Mouse (Mus musculus): ENCODE results near the gene Slc38a2. TPM values are rescaled to one million over a fixed set of nuclear protein-coding genes. Genes with fewer than 3 reads are reported as not detected.

Slc38a2 gene
- polyA plus RNA-seq, 1 experiment from 2014 or later: 217 TPM

DNA sequence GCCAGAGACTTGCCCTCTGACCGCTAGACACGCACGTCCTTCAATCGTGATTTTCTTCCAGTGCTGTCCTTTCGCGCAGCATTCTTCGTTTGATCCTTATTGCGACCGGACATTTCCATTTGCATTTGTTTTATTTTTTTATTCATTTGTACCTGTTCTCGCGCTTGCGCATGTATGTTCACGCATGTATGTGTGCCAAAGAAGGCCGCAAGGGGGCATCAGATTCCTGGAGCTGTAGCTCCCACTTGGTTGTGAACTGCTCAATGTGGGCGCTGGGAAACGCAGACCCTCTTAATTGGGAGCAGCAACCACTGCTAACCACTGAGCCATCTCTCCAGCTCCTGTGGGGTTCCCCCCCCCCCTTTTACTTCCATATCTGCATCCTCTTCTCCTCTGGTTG, 46.5 kb downstream of the Slc38a2 start:
- ATAC-seq (ENCODE audit: insufficient read depth, low FRiP score, low TSS enrichment): no peak
- no peak overlapping the region for H3K4me3 ChIP-seq (ENCODE audit: low read depth, low read length)
- no peak overlapping the region for H3K4me2 ChIP-seq (ENCODE audit: low read depth)
- H3K4me1 ChIP-seq (ENCODE audit: control insufficient read depth, insufficient read depth, low read length): no peaks in the 10 kb centered on the region
- DNase-seq (ENCODE audit: low spot score): no peak
- no peaks in the 10 kb centered on the region for H3K9me3 ChIP-seq (ENCODE audit: control insufficient read depth, low read length)
- no peaks in the 10 kb centered on the region for H3K36me3 ChIP-seq (ENCODE audit: control insufficient read depth, insufficient read depth, low read length)
- H3K9ac ChIP-seq (ENCODE audit: low read length): no peak overlapping the region
- WGBS: 96% methylated on average over 16 of the region's 16 CpGs
- H3K27ac ChIP-seq (ENCODE audit: low read depth, low read length): no peak overlapping the region
- H3K27me3 ChIP-seq (ENCODE audit: control insufficient read depth, insufficient read depth, low read length): no peaks in the 10 kb centered on the region

DNA sequence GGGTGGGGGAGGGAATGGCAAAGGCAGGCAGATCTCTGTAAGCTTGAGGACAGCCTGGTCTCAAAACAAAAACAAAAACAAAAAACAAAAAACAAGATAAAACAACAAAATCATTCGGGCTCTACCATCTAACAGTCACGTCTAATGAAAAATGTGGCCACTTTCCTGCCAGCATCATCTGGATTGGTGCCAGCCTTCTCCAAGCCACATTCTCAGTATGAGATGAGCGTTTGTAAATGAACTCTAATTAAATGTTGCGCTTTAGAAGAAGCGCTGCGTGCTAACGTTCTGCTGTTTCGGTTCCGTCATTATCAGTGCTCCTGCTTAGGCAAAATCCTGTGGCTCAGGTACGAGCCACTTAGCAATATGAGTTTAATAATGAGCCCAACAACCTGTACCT, 47.0 kb downstream of the Slc38a2 start:
- DNase-seq (ENCODE audit: low spot score) (no peak), ATAC-seq (ENCODE audit: insufficient read depth, low FRiP score, low TSS enrichment) (no peak)
- H3K9me3 ChIP-seq (ENCODE audit: control insufficient read depth, low read length): no peaks in the 10 kb centered on the region
- H3K36me3 ChIP-seq (ENCODE audit: control insufficient read depth, insufficient read depth, low read length): no peaks in the 10 kb centered on the region
- no peak overlapping the region for H3K27ac ChIP-seq (ENCODE audit: low read depth, low read length)
- no peaks in the 10 kb centered on the region for H3K4me1 ChIP-seq (ENCODE audit: control insufficient read depth, insufficient read depth, low read length)
- no peak overlapping the region for H3K4me2 ChIP-seq (ENCODE audit: low read depth)
- no peak overlapping the region for H3K9ac ChIP-seq (ENCODE audit: low read length)
- no peaks in the 10 kb centered on the region for H3K27me3 ChIP-seq (ENCODE audit: control insufficient read depth, insufficient read depth, low read length)
- WGBS: 93% methylated on average over 10 of the region's 10 CpGs
- H3K4me3 ChIP-seq (ENCODE audit: low read depth, low read length): no peak overlapping the region

DNA sequence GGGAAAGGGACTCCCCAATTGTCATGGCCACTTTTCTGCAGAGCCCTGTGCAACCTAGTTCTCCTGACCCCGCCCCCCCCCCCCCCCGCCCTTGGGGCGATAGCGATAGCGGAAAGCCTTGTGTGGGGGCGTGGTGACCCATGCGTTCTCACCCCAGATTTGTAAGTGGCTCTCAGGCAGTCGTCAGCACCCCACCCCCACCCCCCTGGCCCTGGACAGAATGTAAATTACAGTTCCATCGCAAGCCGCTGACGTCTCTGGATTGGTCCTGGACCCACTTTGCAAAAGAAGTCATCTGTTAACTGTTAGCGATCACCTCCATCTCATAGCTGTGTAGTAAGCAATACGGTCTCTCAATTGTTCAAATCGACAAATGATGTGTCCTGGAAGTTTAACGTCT, 52.2 kb downstream of the Slc38a2 start:
- Histone ChIP-seq H3K4me3 (ENCODE audit: low read depth, low read length) (no peak overlapping the region), H3K4me1 (ENCODE audit: control insufficient read depth, insufficient read depth, low read length) (no peaks in the 10 kb centered on the region), H3K9ac (ENCODE audit: low read length) (no peak overlapping the region), H3K27ac (ENCODE audit: low read depth, low read length) (no peak overlapping the region), H3K4me2 (ENCODE audit: low read depth) (no peak overlapping the region), H3K9me3 (ENCODE audit: control insufficient read depth, low read length) (no peaks in the 10 kb centered on the region), H3K36me3 (ENCODE audit: control insufficient read depth, insufficient read depth, low read length) (no peaks in the 10 kb centered on the region), H3K27me3 (ENCODE audit: control insufficient read depth, insufficient read depth, low read length) (no peaks in the 10 kb centered on the region)
- no peak for DNase-seq (ENCODE audit: low spot score)
- WGBS: 37% methylated on average over 12 of the region's 15 CpGs
- no peak for ATAC-seq (ENCODE audit: insufficient read depth, low FRiP score, low TSS enrichment)

DNA sequence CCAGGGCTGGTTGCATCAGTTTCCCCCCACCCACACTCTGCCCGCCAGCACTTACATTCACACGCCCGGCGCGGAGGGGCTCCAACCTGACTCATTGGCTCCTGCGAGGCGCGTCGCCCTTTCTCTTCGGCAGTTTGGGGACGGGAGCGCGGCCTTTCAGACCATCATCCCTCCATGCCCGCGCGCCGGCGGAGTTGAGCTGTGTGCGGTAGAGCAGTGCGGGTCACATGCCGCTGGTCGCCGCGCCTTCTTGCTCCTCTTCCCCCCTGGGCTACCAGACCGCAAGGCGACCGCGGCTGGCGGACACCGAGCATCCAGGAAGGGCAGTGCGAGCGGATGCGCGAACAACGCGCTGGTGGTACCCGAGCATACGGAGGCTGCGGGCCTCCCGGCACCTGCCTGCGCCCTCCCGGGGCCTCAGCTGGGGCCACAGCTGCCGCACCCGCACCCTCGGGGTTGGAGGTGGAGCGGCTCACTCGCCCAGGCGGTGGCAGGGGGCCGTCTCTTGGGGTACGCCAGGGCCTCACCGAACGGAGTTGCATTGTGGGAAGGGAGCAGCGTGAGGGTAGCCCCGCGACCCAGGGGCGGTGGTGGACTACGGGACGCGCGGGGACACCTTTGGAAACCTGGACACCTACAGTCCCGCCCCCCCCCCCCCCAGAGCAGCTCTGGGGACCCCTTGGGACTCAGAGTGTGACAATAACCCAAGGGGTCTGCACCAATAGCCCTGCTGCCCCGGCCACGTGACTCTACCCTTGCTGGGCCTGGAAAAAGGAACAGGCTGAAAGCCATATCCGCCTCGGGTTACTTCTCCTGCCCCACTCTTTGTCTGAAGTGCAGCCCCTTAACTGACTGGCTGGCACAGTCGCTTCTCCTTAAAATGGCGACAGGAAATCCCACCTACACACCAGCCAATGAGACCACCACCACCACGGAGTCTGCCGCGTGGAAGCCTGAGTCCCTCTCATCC, 56.8 kb downstream of the Slc38a2 start, which contains the start of gene Slc38a1:
Gene Slc38a1 (minus strand): TSS at position 478 of the 970 bp plus-strand sequence.
- peaks cover 13% of the 10 kb centered on the region for H3K4me1 ChIP-seq (ENCODE audit: control insufficient read depth, insufficient read depth, low read length)
- DNase-seq (ENCODE audit: low spot score): peak; percentile 86
- ATAC-seq (ENCODE audit: insufficient read depth, low FRiP score, low TSS enrichment): peak; percentile 78

DNA sequence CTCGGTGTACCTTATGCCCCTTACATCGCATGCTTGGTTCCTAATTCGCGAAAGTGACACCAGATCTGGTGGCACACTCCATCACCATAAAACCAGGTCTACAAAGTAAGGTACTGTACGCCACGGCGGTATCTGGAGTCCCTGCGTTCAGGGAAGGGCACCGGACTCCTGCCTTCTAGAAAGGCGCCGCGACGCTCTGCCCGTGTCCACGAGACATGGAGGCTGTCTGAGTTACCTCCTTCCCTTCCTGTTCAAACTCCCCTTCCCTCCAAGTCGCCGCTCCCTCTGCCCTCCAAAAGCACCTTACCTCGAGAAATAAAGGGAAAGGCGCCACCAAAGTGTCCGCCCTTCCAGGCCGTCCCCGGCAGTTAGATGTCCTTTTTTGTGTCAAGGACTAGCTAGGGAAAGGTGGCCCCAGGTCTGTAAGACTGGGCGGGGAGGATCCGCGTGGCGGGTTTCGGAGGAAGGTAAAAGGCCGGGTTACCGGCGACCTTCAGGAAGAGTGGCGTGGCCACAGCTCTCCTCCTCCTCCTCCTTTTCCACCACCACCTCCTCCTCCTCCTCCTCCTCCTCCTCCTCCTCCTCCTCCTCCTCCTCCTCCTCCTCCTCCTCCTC, 57.6 kb downstream of the Slc38a2 start:
- Histone ChIP-seq H3K27me3 (ENCODE audit: control insufficient read depth, insufficient read depth, low read length) (no peaks in the 10 kb centered on the region), H3K9ac (ENCODE audit: low read length) (peak overlapping the region; percentile 99), H3K27ac (ENCODE audit: low read depth, low read length) (peak overlapping the region; percentile 99), H3K36me3 (ENCODE audit: control insufficient read depth, insufficient read depth, low read length) (peaks cover 3% of the 10 kb centered on the region; the same call in 1 of the 2 replicates), H3K4me2 (ENCODE audit: low read depth) (peak overlapping the region; percentile 72), H3K9me3 (ENCODE audit: control insufficient read depth, low read length) (no peaks in the 10 kb centered on the region), H3K4me1 (ENCODE audit: control insufficient read depth, insufficient read depth, low read length) (peaks cover 13% of the 10 kb centered on the region), H3K4me3 (ENCODE audit: low read depth, low read length) (peak overlapping the region; percentile 85)
- DNase-seq (ENCODE audit: low spot score) (peak; percentile 64), ATAC-seq (ENCODE audit: insufficient read depth, low FRiP score, low TSS enrichment) (no peak)
- WGBS: under 1% methylated on average over 31 of the region's 31 CpGs

More for the DNA sequence above, 56.8 kb downstream of the Slc38a2 start, which contains the start of gene Slc38a1:
- Histone ChIP-seq H3K36me3 (ENCODE audit: control insufficient read depth, insufficient read depth, low read length) (no peaks in the 10 kb centered on the region), H3K27ac (ENCODE audit: low read depth, low read length) (peak within 1 kb of the TSS; percentile 99), H3K9ac (ENCODE audit: low read length) (peak within 1 kb of the TSS; percentile 99), H3K4me3 (ENCODE audit: low read depth, low read length) (peak within 1 kb of the TSS; percentile 85), H3K27me3 (ENCODE audit: control insufficient read depth, insufficient read depth, low read length) (no peaks in the 10 kb centered on the region), H3K4me2 (ENCODE audit: low read depth) (peak within 1 kb of the TSS; percentile 72), H3K9me3 (ENCODE audit: control insufficient read depth, low read length) (no peaks in the 10 kb centered on the region)
- WGBS: 0% methylated on average over 52 of the region's 70 CpGs

DNA sequence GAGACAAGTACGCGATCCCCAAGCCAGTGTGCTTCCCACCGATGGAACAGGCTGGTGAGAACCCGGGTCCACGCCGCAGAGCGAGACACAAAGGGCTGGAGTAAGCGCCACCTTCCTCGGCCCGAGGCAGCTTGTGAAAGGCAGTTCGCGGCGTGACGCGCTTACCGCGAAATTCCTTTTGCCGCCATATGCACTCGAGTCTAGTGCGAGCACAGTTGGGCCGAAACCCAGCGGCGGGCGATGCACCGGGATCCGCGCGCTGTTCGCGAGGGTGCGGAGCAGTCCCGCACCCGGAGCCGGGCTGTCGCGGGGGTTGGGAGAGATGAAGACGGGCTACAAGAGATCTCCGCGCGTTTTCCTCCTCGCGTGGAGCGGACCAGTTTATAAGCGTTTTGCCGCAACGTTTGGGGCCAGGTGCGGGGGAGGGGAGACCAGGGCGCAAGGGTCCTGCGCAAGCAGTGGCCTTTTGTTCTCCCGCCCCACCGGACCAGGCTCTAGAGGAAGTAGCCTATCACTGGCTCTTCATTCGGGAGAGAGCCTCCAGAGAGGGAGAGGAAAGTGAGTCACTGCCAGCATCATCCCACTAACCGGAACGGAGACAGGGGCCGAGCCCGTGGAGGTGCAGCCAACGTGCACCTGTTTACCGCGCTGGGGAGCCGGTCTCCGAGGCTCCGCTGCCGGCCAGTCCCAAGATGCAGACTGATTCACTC, 58.3 kb downstream of the Slc38a2 start:
- Histone ChIP-seq H3K4me3 (ENCODE audit: low read depth, low read length) (peak overlapping the region; percentile 85), H3K27ac (ENCODE audit: low read depth, low read length) (peak overlapping the region; percentile 99), H3K27me3 (ENCODE audit: control insufficient read depth, insufficient read depth, low read length) (no peaks in the 10 kb centered on the region), H3K36me3 (ENCODE audit: control insufficient read depth, insufficient read depth, low read length) (peaks cover 5% of the 10 kb centered on the region), H3K4me1 (ENCODE audit: control insufficient read depth, insufficient read depth, low read length) (peaks cover 13% of the 10 kb centered on the region), H3K9ac (ENCODE audit: low read length) (peak overlapping the region; percentile 96), H3K9me3 (ENCODE audit: control insufficient read depth, low read length) (peaks cover 1% of the 10 kb centered on the region; the same call in 1 of the 2 replicates), H3K4me2 (ENCODE audit: low read depth) (peak overlapping the region; percentile 56)
- ATAC-seq (ENCODE audit: insufficient read depth, low FRiP score, low TSS enrichment) (peak; percentile 67), DNase-seq (ENCODE audit: low spot score) (peak; percentile 85)
- WGBS: under 1% methylated on average over 63 of the region's 63 CpGs

DNA sequence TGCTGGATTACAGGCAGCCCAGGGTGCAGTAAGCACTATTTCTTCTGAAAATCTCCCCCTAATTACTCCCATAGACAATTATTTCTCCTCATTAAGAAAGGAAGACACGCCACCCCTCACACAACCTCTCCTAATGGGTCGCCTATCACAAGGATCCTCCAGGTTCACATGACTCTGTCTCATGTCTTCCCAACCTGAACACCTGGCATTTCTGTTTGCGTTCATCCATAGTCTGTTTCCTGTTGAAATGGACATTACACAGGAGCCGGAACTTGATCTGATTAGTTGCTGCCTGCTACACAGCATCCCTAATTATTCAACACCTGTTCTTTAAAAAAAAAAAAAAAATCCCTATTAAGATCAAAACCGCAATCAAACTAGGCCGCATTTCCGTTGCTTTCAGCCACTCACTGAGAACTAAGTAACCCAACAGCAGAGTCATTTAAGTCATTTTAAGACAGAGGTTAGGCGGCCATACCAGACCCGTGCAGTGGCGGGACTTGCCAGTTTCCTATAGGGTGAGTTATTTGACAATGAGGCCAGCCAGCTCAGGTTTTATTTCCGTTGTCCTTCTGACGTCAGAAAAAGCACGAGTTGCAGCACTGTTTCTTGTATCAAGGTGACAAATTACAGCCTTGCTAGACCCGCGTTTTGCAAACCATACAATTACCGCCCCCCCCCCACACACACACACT, 59.1 kb downstream of the Slc38a2 start:
- peak overlapping the region; percentile 85 for H3K4me3 ChIP-seq (ENCODE audit: low read depth, low read length)
- peak overlapping the region; percentile 56 for H3K4me2 ChIP-seq (ENCODE audit: low read depth)
- H3K27ac ChIP-seq (ENCODE audit: low read depth, low read length): peak overlapping the region; percentile 99
- peaks cover 8% of the 10 kb centered on the region for H3K9me3 ChIP-seq (ENCODE audit: control insufficient read depth, low read length)
- peaks cover 9% of the 10 kb centered on the region for H3K36me3 ChIP-seq (ENCODE audit: control insufficient read depth, insufficient read depth, low read length)
- H3K27me3 ChIP-seq (ENCODE audit: control insufficient read depth, insufficient read depth, low read length): no peaks in the 10 kb centered on the region
- DNase-seq (ENCODE audit: low spot score) (peak; percentile 51), ATAC-seq (ENCODE audit: insufficient read depth, low FRiP score, low TSS enrichment) (no peak)
- WGBS: 8% methylated on average over 16 of the region's 16 CpGs
- peaks cover 13% of the 10 kb centered on the region for H3K4me1 ChIP-seq (ENCODE audit: control insufficient read depth, insufficient read depth, low read length)
- peak overlapping the region; percentile 96 for H3K9ac ChIP-seq (ENCODE audit: low read length)

DNA sequence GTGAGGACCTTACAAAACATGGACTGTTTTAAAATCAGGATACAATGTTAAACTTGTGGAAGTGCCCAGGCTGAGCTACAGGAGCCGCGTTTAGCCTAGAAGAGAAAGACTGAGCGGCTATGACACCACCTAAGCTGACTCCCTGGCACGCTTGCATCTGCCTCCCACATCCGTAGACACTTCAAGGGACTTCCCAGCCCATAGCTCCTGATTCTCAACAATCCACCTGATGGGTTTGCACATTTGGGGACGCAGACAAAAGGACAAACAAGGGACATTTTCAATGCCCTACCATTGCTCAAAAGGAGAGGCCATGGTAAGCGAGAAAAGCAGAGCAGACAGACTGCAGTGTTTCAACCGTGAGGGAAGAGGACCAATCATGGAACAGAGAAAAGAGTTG, 59.9 kb downstream of the Slc38a2 start:
- ATAC-seq (ENCODE audit: insufficient read depth, low FRiP score, low TSS enrichment): no peak
- Histone ChIP-seq H3K9me3 (ENCODE audit: control insufficient read depth, low read length) (peaks cover 8% of the 10 kb centered on the region), H3K4me3 (ENCODE audit: low read depth, low read length) (peak overlapping the region; percentile 85; the same call in 1 of the 2 replicates), H3K9ac (ENCODE audit: low read length) (no peak overlapping the region; the same call in 1 of the 2 replicates), H3K27ac (ENCODE audit: low read depth, low read length) (no peak overlapping the region), H3K4me2 (ENCODE audit: low read depth) (peak overlapping the region; percentile 56), H3K4me1 (ENCODE audit: control insufficient read depth, insufficient read depth, low read length) (peaks cover 13% of the 10 kb centered on the region), H3K27me3 (ENCODE audit: control insufficient read depth, insufficient read depth, low read length) (no peaks in the 10 kb centered on the region), H3K36me3 (ENCODE audit: control insufficient read depth, insufficient read depth, low read length) (peaks cover 12% of the 10 kb centered on the region)
- no peak for DNase-seq (ENCODE audit: low spot score)
- WGBS: 77% methylated on average over 8 of the region's 8 CpGs
